Mouse (Mus musculus) frontal cortex, postnatal 14 days (tissue): Measurements from ENCODE around the gene Ncam1.

Source experiments
- DNase-seq, 2 experiments: peaks; one replicate each; pipeline ENCODE4 v3.0.0; 2022; ENCODE audit warnings: low spot score in 2 of 2

The Ncam1 gene

GRCm38 (mm10) chr9:49565846-49566245 is 232.9 kb downstream of the Ncam1 start:
- DNase-seq = no peak

DNA sequence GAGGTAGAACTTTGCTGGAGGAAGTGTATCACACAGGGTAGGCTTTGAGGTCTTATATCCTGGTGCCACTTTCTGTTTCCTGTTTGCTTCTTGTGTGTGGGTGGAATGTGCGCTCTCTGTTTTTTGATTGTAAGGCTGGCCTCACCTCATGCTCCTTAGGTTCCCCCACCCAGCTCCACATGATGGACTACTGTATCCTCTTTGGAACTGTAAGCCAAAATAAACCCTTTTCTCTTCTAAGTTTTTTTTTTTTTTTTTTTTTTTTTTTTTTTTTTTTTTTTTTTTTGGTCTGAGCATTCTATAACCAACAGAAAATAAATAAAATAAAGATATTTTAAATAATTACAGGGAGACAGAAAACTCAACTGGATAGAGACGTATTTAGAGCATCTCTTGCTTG is 239.8 kb downstream of the Ncam1 start:
- no peak for DNase-seq

GRCm38 (mm10) chr9:49551353-49551752 is 247.4 kb downstream of the Ncam1 start:
- no peak for DNase-seq

DNA sequence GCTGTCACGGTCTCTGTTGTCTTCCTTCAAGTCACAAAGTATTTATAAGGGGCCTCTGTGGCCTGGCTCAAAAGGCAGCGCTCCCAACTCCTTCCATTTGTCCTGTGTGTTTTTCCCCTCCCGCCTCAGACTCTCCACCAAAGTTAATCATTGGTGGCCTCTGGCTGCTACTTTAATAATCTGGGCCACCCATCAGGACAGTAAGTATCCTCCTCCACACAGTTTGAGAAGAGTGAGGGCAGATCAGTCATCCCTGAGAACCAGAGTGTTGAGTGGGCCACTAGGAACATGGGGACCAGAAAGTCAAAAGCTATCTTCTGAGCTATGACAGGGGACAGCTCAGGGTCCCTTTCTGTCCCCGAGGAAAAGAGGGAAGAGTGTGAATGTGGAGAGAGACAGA is 256.1 kb downstream of the Ncam1 start:
- no peak for DNase-seq

- DNase-seq = no peak
These were observed 260.9 kb downstream of the Ncam1 start for GRCm38 (mm10) chr9:49537814-49538213.

- no peak for DNase-seq
These were observed 262.1 kb downstream of the Ncam1 start for GRCm38 (mm10) chr9:49536593-49536992.

GRCm38 (mm10) chr9:49534958-49535357 is 263.8 kb downstream of the Ncam1 start:
- no peak for DNase-seq

DNA sequence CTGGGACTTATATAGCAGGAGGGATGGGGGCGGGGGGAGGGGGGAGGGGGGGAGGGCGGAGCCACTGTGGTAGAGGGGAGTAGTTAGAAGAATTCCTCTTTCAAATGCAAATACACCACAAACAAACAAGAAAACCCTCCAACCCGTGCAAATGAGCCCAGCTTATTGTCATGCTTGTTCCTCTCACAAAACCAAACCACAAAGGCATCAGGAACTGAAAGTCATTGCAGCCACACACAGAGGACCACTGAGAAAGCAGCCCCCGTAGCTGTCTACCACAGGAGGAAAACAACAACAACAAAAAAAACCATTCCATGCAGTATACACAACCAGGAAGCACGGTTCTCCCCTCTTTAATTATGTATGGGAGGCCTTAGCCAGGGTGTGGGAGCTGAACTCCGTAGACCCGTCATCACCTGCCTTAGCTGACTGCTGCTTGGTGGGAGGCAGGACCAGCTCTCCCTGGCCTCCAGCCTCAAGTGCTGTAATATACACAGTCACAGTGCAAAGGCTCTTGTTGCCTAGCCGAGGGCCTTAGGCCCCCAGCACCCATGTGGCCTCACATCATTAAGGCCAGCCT is 264.7 kb downstream of the Ncam1 start:
- no peak for DNase-seq

- no peak for DNase-seq
These were observed 265.3 kb downstream of the Ncam1 start for GRCm38 (mm10) chr9:49533455-49533854.

- DNase-seq = no peak
These were observed 266.9 kb downstream of the Ncam1 start for GRCm38 (mm10) chr9:49531833-49532232.

DNA sequence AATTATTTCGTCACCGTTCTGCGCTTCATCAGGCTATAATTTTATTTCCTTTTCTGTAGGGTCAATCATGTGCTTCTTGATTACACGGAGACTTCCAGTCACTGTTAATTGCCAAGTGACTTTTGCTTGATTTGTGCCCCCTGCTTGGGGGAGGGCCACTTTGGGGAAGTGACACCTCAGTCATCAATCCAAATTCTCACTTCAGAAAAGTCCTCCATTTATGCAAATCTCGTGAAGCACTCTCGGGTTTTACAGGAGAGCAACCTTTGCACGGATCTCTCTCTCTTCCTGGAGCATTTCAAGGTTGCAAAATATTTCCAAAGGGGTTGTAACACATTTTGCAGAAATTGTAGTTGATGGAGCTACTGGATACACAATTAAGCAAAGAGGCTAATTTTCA is 267.5 kb downstream of the Ncam1 start:
- DNase-seq = no peak

GRCm38 (mm10) chr9:49530739-49531138 is 268.0 kb downstream of the Ncam1 start:
- no peak for DNase-seq

- DNase-seq = no peak
These were observed 269.3 kb downstream of the Ncam1 start for GRCm38 (mm10) chr9:49529366-49529959.

- DNase-seq = no peak
These were observed 269.8 kb downstream of the Ncam1 start for GRCm38 (mm10) chr9:49528943-49529342.

GRCm38 (mm10) chr9:49528026-49528425 is 270.7 kb downstream of the Ncam1 start:
- DNase-seq = no peak

DNA sequence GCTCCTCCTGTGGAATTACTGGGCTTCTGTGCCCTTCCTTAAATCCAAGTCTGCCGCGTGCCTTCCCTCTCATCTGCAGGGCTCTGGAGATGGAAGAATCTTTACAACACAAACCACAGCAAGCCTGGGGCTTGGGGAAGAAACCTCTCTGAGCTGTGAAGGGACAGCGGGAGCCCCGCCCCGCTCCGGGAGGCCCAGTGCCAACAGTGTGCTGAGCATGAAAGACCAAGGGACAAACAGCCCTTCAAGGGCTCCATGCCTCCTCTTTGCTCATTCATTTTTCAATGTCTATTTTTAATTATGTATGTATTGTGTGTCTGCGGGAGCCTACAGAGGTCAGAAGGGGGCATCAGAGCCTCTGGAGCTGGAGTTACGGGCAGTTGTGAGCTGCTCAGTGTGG is 271.4 kb downstream of the Ncam1 start:
- peak in 1 of 2 experiments; percentile 21 for DNase-seq

- no peak for DNase-seq
These were observed 274.0 kb downstream of the Ncam1 start for GRCm38 (mm10) chr9:49524721-49525120.

- DNase-seq = no peak
These were observed 274.8 kb downstream of the Ncam1 start for GRCm38 (mm10) chr9:49523881-49524280.

DNA sequence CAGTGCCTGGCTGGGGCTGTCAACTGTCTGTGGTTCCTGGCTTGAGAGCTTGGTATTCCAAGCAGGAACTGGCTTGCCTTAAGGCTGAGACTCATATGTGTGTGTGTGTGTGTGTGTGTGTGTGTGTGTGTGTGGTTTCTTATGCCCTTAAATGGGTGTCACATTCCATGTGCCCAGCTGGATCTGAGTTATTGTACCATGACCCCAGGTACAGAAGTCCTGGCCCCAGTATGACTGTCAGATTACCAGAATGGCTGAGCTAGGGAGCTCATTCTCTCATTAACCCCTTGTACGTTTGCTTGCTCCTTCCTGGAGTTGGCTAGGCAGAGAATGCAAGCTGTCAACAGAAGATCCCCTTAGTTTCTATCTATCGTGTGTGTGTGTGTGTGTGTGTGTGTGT is 284.4 kb downstream of the Ncam1 start:
- no peak for DNase-seq

DNA sequence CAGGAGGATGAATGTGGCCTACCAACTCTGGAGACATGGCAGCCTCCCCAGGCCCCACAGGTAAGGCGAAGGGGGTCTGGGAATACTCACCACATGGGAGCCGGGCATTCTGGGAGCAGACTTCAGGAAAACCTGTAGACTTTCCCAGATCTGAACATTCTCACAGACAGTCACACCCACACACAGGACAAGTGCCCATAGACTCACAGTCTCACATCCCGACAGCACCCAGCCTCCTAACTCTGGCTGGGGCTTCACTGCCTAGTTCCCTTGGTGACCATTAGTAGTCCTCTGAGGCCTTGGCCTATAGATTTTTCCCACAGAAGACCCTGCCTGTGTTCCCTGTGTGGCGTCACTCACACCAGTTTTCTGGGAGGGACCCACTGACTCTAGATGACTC is 288.1 kb downstream of the Ncam1 start:
- DNase-seq = no peak

DNA sequence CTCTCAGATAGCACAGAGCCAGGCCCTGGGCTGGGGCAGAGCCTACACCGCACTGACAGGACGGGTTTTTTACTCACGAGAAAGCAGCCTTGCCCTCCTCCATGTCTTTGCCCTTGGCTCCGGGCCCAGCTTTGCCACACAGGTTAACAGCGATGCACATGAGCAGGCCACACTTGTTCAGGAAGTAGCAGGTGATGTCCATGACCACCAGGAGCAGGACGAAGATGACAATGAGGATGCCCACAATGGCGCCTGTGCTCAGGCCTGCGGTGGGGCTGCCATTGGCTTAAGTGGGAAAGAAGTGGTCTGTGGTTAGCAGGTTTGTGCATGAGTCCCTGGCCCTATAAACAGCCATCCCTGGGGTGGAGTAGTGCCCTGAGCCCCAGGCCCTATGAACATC is 289.1 kb downstream of the Ncam1 start:
- DNase-seq = no peak

- DNase-seq = no peak
These were observed 289.6 kb downstream of the Ncam1 start for GRCm38 (mm10) chr9:49509094-49509493.

DNA sequence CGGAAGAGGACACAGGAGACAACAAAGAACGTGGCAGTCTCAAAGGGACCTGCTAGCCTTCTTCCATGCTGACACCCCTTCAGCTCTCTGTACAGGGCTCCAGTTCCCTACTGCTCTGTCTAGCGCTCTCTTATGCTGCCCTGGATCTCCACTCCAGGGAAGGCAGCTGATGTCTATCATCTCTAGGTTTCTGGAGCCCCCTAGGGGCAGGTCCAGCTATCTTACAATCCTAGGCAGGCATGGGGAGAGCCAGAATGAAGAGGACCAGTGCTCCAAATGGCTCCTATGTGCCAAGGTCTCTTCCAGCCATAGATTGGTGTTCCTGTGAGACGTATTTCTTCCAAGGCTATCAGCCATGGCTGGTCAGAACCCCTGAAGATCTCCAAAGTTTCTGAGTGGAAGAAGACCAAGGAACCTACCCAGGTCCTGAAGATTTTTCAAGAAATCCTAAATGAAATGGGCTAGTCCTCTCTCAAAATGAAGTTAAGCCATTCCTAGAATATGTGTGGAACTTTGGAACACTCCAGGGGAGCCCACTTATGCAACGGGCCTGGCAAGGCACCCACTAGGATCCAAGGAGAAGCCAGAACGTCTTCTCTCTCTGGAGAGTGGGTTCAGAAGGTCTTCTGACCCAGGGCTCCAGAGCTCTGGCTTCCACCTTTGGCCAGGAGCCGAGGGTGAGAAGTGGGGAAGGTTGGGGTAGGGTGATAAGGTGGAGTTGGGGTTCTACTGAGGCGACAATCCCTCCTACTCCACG is 290.7 kb downstream of the Ncam1 start:
- no peak for DNase-seq
